Mouse (Mus musculus) heart, postnatal 10 days (tissue): ENCODE data around the gene Aatk. TPM values are rescaled to one million over a fixed set of nuclear protein-coding genes. Genes with fewer than 3 reads are reported as not detected.

Source experiments
- DNase-seq, 2 experiments: peaks; one replicate each; pipeline ENCODE4 v3.0.0; 2021
- intact Hi-C: fragments of 180-260 bp; cut with DNase I; formaldehyde crosslinking; loops from one replicate; pipeline ENCODE4 v1.15.1; 2025
- microRNA-seq, 2 experiments: library from miRNA; unstranded; fragments of <30 nt; microRNA quantifications; one replicate each; pipeline ENCODE4 v1.2.0; 2022
- total RNA-seq, 2 experiments: library from RNA; stranded (reverse); gene quantifications; 2 replicates each; pipeline ENCODE4 v1.2.3; 2021

The Aatk gene
- total RNA-seq, 2 experiments from 2014 or later, result 5.6 to 7.7 TPM

- intact Hi-C loops, result no loop called here
- no peak for DNase-seq
These were observed 79.1 kb downstream of the Aatk start for GRCm38 (mm10) chr11:119967892-119968291.

- DNase-seq, result no peak
- intact Hi-C loops, result no loop called here
These were observed 79.6 kb downstream of the Aatk start for GRCm38 (mm10) chr11:119967401-119967800.

- no peak for DNase-seq
- intact Hi-C loops, result no loop called here
These were observed 80.7 kb downstream of the Aatk start for GRCm38 (mm10) chr11:119966294-119966693.

- intact Hi-C loops, result no loop called here
- DNase-seq, result no peak
These were observed 81.9 kb downstream of the Aatk start for GRCm38 (mm10) chr11:119965053-119965452.

GRCm38 (mm10) chr11:119961511-119961910 is 85.5 kb downstream of the Aatk start:
- no peak for DNase-seq
- intact Hi-C loops, result no loop called here

GRCm38 (mm10) chr11:119960671-119961070 is 86.3 kb downstream of the Aatk start:
- no peak for DNase-seq
- intact Hi-C loops, result no loop called here

- DNase-seq, result no peak
- intact Hi-C loops, result no loop called here
These were observed 87.3 kb downstream of the Aatk start for GRCm38 (mm10) chr11:119959714-119960113.

GRCm38 (mm10) chr11:119958856-119959255 is 88.1 kb downstream of the Aatk start:
- no peak for DNase-seq
- intact Hi-C loops, result no loop called here

Small RNA genes within 50 kb of the gene (microRNA-seq; reads per million reads assigned to microRNA genes)
- gene Gm25948, result 0 reads per million in 2 experiments
- 0 reads per million in 2 experiments for gene Mir3065
- 0 reads per million in 2 experiments for gene Mir338

Other genes starting within 250 kb of the Aatk start
- gene Chmp6, start 133.7 kb downstream of the Aatk start, total RNA-seq, result 10 to 100 TPM; 36.2 to 36.3 TPM
- 10 to 100 TPM in 1 of 2 experiments, 1 to 10 TPM in 1; 6.9 to 12.7 TPM for gene Baiap2, start 104.4 kb downstream of the Aatk start, total RNA-seq
- 10 to 100 TPM; 10.6 to 13.6 TPM for gene Cep131, start 39.7 kb upstream of the Aatk start, total RNA-seq
- 10 to 100 TPM in 1 of 2 experiments, 1 to 10 TPM in 1; 9.6 to 11.1 TPM for gene Tepsin, start 51.6 kb upstream of the Aatk start, total RNA-seq
- 10 to 100 TPM; 49.3 to 61.9 TPM for gene Ndufaf8, start 51.8 kb upstream of the Aatk start, total RNA-seq
- 100 to 1,000 TPM; 104 to 116 TPM for gene Slc38a10, start 104.2 kb upstream of the Aatk start, total RNA-seq
- gene Bahcc1, start 185.8 kb upstream of the Aatk start, total RNA-seq, result 10 to 100 TPM in 1 of 2 experiments, 1 to 10 TPM in 1; 8.8 to 14.1 TPM